Mouse (Mus musculus) thymus, adult 2 months (tissue): Measurements from ENCODE around the gene Vtn.

ENCODE experiments used
- CTCF ChIP-seq: fragments of 200-500 bp; IDR thresholded peaks from 2 replicates; pipeline ENCODE4 v1.5.1; 2012; ENCODE audit warnings: mild to moderate bottlenecking, control low read depth, low read length, moderate library complexity, borderline replicate concordance; ENCODE audit not compliant: control insufficient read depth, poor library complexity, insufficient read depth; ENCODE audit errors: extremely low read depth
- POLR2A ChIP-seq: fragments of 200-500 bp; IDR thresholded peaks from 2 replicates; pipeline ENCODE4 v1.6.1; 2012; ENCODE audit warnings: mild to moderate bottlenecking, low read length, control low read depth, moderate library complexity; ENCODE audit not compliant: control insufficient read depth, poor library complexity, insufficient read depth; ENCODE audit errors: extremely low read depth

- TF ChIP-seq CTCF, result no peak
- no peak for TF ChIP-seq POLR2A
Observed at GRCm38 (mm10) chr11:78505430-78505829, 6.5 kb downstream of the Vtn start.
